Mouse (Mus musculus) testis, adult 2 months (tissue): ENCODE data around the gene Padi2. TPM values are rescaled to one million over a fixed set of nuclear protein-coding genes. Genes with fewer than 3 reads are reported as not detected.

ENCODE experiments used
- H3K27ac ChIP-seq: fragments of 200-500 bp; 2 replicates; pipeline ENCODE4 v1.5.1; 2012; ENCODE audit warnings: low read depth, low read length; ENCODE audit not compliant: control insufficient read depth, insufficient read depth
- H3K27me3 ChIP-seq: fragments of 200-500 bp; 2 replicates; pipeline ENCODE4 v1.6.1; 2012; ENCODE audit warnings: mild to moderate bottlenecking, low read length, moderate library complexity; ENCODE audit not compliant: control insufficient read depth, insufficient read depth
- H3K36me3 ChIP-seq: fragments of 200-500 bp; 2 replicates; pipeline ENCODE4 v1.6.1; 2012; ENCODE audit warnings: mild to moderate bottlenecking, low read length; ENCODE audit not compliant: control insufficient read depth, insufficient read depth
- H3K4me1 ChIP-seq: fragments of 200-500 bp; 2 replicates; pipeline ENCODE4 v1.6.1; 2012; ENCODE audit warnings: low read length; ENCODE audit not compliant: control insufficient read depth, insufficient read depth
- H3K4me3 ChIP-seq: fragments of 200-500 bp; 2 replicates; pipeline ENCODE4 v1.5.1; 2012; ENCODE audit warnings: low read depth, mild to moderate bottlenecking, low read length, moderate library complexity, mixed read lengths; ENCODE audit not compliant: control insufficient read depth
- CTCF ChIP-seq: fragments of 200-500 bp; IDR thresholded peaks from 2 replicates; pipeline ENCODE4 v1.5.1; 2012; ENCODE audit warnings: low read depth, mild to moderate bottlenecking, inconsistent platforms, low read length, moderate library complexity; ENCODE audit not compliant: control insufficient read depth, insufficient read depth, insufficient replicate concordance
- POLR2A ChIP-seq: fragments of 200-500 bp; IDR thresholded peaks from 2 replicates; pipeline ENCODE4 v1.6.1; 2012; ENCODE audit warnings: low read depth, mild to moderate bottlenecking, inconsistent platforms, low read length, moderate library complexity; ENCODE audit not compliant: control insufficient read depth
- polyA plus RNA-seq: library from polyadenylated mRNA; depleted of rRNA; stranded (reverse); fragments of >200 nt; gene quantifications from 2 replicates; pipeline ENCODE4 v1.2.3, GENCODE M21; 2012

The Padi2 gene
- polyA plus RNA-seq, 1 experiment = 1.9 TPM

DNA sequence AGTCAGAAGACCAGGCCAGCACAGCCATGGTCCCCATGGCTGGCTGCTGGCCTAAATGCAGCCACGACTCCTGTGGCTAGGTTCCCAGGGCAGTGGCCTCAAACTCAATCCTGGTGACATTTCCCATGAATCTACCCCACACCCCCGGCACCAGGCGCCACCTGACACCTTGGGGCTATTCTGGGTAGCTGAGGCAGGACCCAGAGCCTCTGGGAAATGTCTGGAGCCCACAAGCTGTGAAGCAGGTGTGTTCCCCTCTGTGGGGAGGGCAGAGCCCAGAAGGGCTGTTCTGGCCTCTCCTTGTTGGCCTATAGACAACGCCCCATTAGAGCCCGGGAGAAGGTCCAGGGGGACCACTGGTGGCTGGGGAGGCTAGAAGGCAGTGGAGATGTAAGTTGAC, 16.4 kb downstream of the Padi2 start:
- Histone ChIP-seq H3K27me3 (no peaks in the 10 kb centered on the region), H3K4me3 (no peak overlapping the region), H3K4me1 (no peaks in the 10 kb centered on the region), H3K27ac (no peak overlapping the region), H3K36me3 (no peaks in the 10 kb centered on the region)
- no peak for TF ChIP-seq CTCF
- no peak for TF ChIP-seq POLR2A

DNA sequence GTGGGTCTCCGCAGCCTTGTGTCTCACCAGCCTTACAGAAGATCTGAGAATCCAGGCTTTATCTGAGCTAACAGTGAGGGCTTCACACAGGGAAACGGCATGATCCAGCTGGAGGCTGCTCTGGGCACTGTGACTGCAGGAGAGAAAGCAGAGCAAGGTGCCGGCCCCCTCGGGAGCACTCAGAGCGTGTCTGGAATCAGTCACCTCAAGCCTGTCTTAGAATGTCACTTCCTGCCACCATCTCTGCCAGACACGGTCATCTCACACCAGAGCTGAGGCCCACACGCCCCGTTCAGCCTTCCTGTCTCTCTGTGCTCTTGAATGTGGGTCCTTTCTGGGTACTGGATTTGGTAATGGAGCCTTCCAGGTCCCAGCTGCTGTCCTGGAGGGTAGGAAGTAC, 19.5 kb downstream of the Padi2 start:
- H3K4me3 ChIP-seq = no peak overlapping the region
- no peak overlapping the region for H3K27ac ChIP-seq
- no peaks in the 10 kb centered on the region for H3K4me1 ChIP-seq
- H3K36me3 ChIP-seq = no peaks in the 10 kb centered on the region
- TF ChIP-seq CTCF (no peak), POLR2A (no peak)
- no peaks in the 10 kb centered on the region for H3K27me3 ChIP-seq

DNA sequence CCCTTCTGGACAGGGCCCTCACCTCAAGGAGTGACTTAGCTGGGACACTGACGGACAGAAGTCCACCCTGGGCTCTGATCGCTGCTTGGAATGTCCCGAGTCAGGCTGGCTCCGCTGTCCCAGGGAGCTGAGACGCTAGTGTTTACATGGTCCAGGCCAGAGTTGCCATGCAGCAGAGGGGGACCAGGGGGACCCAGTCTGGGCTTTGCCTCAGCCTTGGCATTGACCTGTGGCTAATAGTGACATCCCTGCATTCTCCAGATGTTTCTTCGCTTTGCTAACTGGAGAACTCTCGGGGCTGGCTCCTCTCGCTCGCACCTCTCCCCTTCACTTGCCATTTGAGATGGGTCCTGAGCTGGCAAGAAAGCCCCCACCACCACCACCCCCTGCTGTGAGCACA, 22.2 kb downstream of the Padi2 start:
- H3K36me3 ChIP-seq = no peaks in the 10 kb centered on the region
- H3K4me3 ChIP-seq = no peak overlapping the region
- no peak overlapping the region for H3K27ac ChIP-seq
- no peaks in the 10 kb centered on the region for H3K4me1 ChIP-seq
- TF ChIP-seq POLR2A (no peak), CTCF (no peak)
- H3K27me3 ChIP-seq = no peaks in the 10 kb centered on the region

DNA sequence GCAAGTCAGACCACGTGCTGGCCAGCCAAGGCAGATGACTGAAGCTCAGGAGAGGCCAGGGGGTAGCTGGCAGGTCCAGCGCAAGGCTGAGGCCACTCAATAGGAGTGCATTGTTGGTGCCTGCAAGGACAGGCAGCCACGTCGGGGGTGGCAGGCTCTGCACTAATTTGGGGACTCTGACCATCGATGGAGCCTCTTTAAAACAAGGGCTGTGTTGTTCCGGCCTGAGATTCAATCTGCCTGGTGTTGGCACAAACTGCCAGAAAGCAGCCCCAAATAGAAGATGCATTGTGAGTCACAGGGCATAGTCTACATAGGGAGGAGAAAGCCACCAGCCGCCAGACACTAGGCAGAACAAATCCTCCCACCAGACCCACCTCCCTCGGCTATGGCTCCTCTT, 23.6 kb downstream of the Padi2 start:
- Histone ChIP-seq H3K27ac (no peak overlapping the region), H3K27me3 (no peaks in the 10 kb centered on the region), H3K36me3 (no peaks in the 10 kb centered on the region), H3K4me1 (no peaks in the 10 kb centered on the region), H3K4me3 (no peak overlapping the region)
- no peak for TF ChIP-seq CTCF
- no peak; the same call in 1 of the 2 replicates for TF ChIP-seq POLR2A

DNA sequence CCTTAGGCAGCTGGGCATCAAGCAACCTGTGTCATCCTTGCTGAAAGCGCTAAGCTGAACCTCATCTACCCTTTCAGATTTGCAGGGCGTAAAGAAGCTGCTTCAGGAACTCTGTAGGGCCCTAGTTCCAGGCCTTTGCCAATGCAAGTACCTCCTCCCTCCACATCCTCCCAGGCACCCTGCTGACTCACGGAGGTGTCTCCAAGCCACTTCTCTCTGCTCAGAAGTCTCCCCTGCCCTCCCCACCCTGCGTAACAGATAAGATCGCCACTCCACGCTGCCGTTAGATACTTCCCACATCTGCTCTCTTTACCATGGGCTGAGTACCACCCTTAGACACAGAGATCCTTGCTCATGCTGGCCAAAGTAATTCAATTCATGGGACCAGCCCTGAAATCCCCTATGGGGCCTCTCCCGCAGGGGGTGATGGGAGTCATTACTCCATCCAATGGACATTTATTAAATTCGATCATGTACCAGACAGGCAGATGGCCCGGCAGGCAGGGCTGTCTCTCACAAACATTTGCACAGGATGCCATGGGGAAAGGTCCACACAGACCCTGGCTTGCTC, 24.8 kb downstream of the Padi2 start:
- no peaks in the 10 kb centered on the region for H3K4me1 ChIP-seq
- no peaks in the 10 kb centered on the region for H3K36me3 ChIP-seq
- TF ChIP-seq CTCF = no peak
- TF ChIP-seq POLR2A = no peak
- H3K27me3 ChIP-seq = no peaks in the 10 kb centered on the region
- no peak overlapping the region for H3K4me3 ChIP-seq
- no peak overlapping the region for H3K27ac ChIP-seq

DNA sequence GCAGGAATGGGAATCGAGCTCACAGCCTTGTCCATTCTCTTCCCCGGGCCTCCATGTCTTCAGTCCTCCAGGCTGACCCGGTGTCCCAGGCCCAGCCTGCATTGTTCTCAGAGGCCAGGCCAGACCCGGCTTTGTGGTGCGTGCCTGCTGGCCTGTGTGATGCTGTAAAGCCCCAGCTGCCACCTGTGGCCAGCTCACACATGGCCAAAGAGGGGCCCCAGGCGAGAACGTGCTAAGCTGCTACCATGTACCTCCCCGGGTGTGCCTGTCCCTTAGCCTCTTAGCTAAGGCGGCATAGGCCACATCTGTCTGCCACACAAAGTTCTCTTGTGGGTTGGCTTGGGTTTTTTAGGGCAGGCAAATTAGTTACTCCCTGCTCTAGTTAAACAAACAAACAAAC, 29.5 kb downstream of the Padi2 start:
- no peaks in the 10 kb centered on the region for H3K27me3 ChIP-seq
- no peaks in the 10 kb centered on the region for H3K4me1 ChIP-seq
- no peak overlapping the region for H3K27ac ChIP-seq
- no peak overlapping the region for H3K4me3 ChIP-seq
- no peaks in the 10 kb centered on the region for H3K36me3 ChIP-seq
- TF ChIP-seq POLR2A (no peak), CTCF (no peak)

DNA sequence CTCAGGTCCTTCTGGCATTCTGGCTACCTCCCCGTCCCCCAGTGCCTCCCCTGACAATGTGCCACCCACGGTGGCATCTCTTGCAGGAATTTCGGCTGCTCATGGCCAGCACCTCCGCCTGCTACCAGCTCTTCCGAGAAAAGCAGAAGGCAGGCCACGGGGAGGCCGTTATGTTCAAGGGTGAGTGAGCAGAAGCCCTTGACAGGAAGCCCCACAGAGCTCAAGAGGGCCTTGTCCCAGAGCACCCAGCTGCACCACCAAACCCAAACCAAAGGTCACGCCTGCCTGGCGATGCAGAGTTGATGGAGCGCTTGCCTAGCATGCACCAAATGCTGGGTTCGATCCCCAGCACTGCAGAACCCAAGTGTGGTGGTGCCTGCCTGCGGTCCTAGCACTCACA, 38.2 kb downstream of the Padi2 start:
- no peaks in the 10 kb centered on the region for H3K27me3 ChIP-seq
- no peaks in the 10 kb centered on the region for H3K4me1 ChIP-seq
- no peak overlapping the region for H3K27ac ChIP-seq
- TF ChIP-seq POLR2A (no peak), CTCF (no peak)
- no peaks in the 10 kb centered on the region for H3K36me3 ChIP-seq
- no peak overlapping the region for H3K4me3 ChIP-seq
